Mouse (Mus musculus): ENCODE results near the gene Zfp3.

GRCm38 (mm10) chr11:70752337-70753017 lies 11.5 kb upstream of the Zfp3 start:
- no peak for TF ChIP-seq POLR2A (IDR thresholded peaks at IDR 0.05; ENCODE audit: low read depth, low read length)
- TF ChIP-seq CTCF (IDR thresholded peaks at IDR 0.05; ENCODE audit: extremely low read depth, insufficient read length, insufficient replicate concordance, low read depth, low read length), result no peak

Data from small intestine, adult 2 months (tissue).